Mouse (Mus musculus) forebrain, embryonic 14.5 days (tissue): Measurements from ENCODE around the gene Elmod3. TPM values are rescaled to one million over a fixed set of nuclear protein-coding genes. Genes with fewer than 3 reads are reported as not detected.

Experiments used
- ATAC-seq: fragments of 200-750 bp; cut with Nextera tagmentation; 2 replicates; pipeline ENCODE4 v1.8.0; 2017; ENCODE audit warnings: mild to moderate bottlenecking, moderate library complexity
- DNase-seq: peaks from one replicate; pipeline ENCODE4 v3.0.0-alpha.2; 2015; ENCODE audit warnings: low spot score
- H3K27ac ChIP-seq: fragments of 300-500 bp; sonication (generic); 2 replicates; pipeline ENCODE4 v1.5.1; 2014; ENCODE audit warnings: low read depth, mild to moderate bottlenecking, control low read depth, low read length, moderate library complexity
- H3K27me3 ChIP-seq: fragments of 300-500 bp; sonication (generic); replicated peaks from 2 replicates; pipeline ENCODE4 v1.6.1; 2014; ENCODE audit warnings: low read length, control low read depth, mixed read lengths; ENCODE audit not compliant: control insufficient read depth, insufficient read depth
- H3K36me3 ChIP-seq: fragments of 300-500 bp; sonication (generic); 2 replicates; pipeline ENCODE4 v1.6.1; 2014; ENCODE audit warnings: low read length, control low read depth; ENCODE audit not compliant: control insufficient read depth, insufficient read depth
- H3K4me1 ChIP-seq: fragments of 300-500 bp; sonication (generic); 2 replicates; pipeline ENCODE4 v1.6.1; 2014; ENCODE audit warnings: antibody characterized with exemption, low read length, control low read depth; ENCODE audit not compliant: control insufficient read depth, insufficient read depth
- H3K4me2 ChIP-seq: fragments of 300-500 bp; sonication (generic); 2 replicates; pipeline ENCODE4 v1.6.1; 2014; ENCODE audit warnings: mild to moderate bottlenecking, control low read depth, low read length
- H3K4me3 ChIP-seq: fragments of 300-500 bp; sonication (generic); 2 replicates; pipeline ENCODE4 v1.5.1; 2014; ENCODE audit warnings: low read depth, low read length, control low read depth
- H3K9ac ChIP-seq: fragments of 300-500 bp; sonication (generic); 2 replicates; pipeline ENCODE4 v1.6.1; 2014; ENCODE audit warnings: mild to moderate bottlenecking, low read length, control low read depth, moderate library complexity
- H3K9me3 ChIP-seq: fragments of 300-500 bp; sonication (generic); replicated peaks from 2 replicates; pipeline ENCODE4 v1.6.1; 2016; ENCODE audit warnings: low read length, control low read depth, mixed read lengths; ENCODE audit not compliant: control insufficient read depth
- whole genome bisulfite sequencing: fragments of 180-500 bp; shearing (Covaris S2); extraction: QIAGEN DNeasy Blood & Tissue Kit; methylation state at CpG from one replicate; pipeline ENCODE4 v1.1.7; 2014; 5-methylcytosine and 5-hydroxymethylcytosine counted together
- polyA plus RNA-seq: library from polyadenylated mRNA; unstranded; fragments of >200 nt; fragmentation: Nextera tagmentation; extraction: Ambion mirVana; gene quantifications from 2 replicates; pipeline ENCODE4 v1.2.1, GENCODE M21; 2014

The Elmod3 gene
- polyA plus RNA-seq, 1 experiment from 2014 or later: 19.2 TPM

GRCm38 (mm10) chr6:72601732-72602131, 3.5 kb upstream of the Elmod3 start:
- peaks cover 6% of the 10 kb centered on the region; the same call in 1 of the 2 replicates for H3K4me1 ChIP-seq
- ATAC-seq (no peak), DNase-seq (peak; percentile 76)
- H3K9me3 ChIP-seq: no peaks in the 10 kb centered on the region
- no peak overlapping the region for H3K27ac ChIP-seq
- H3K4me3 ChIP-seq: no peak overlapping the region
- H3K9ac ChIP-seq: no peak overlapping the region
- WGBS: 72% methylated on average over 1 of the region's 1 CpGs
- H3K4me2 ChIP-seq: no peak overlapping the region
- peaks cover 29% of the 10 kb centered on the region for H3K36me3 ChIP-seq
- no peaks in the 10 kb centered on the region for H3K27me3 ChIP-seq

- peaks cover 20% of the 10 kb centered on the region for H3K36me3 ChIP-seq
- DNase-seq: no peak
- no peak for ATAC-seq
- H3K27ac ChIP-seq: no peak overlapping the region
- H3K4me3 ChIP-seq: no peak overlapping the region
- no peaks in the 10 kb centered on the region for H3K9me3 ChIP-seq
- H3K4me2 ChIP-seq: no peak overlapping the region
- H3K27me3 ChIP-seq: no peaks in the 10 kb centered on the region
- peaks cover 6% of the 10 kb centered on the region; the same call in 1 of the 2 replicates for H3K4me1 ChIP-seq
- WGBS: 87% methylated on average over 12 of the region's 12 CpGs
- H3K9ac ChIP-seq: no peak overlapping the region
These were observed 2.6 kb upstream of the Elmod3 start for GRCm38 (mm10) chr6:72600771-72601170.

GRCm38 (mm10) chr6:72600216-72600615, 2.0 kb upstream of the Elmod3 start:
- H3K4me2 ChIP-seq: no peak overlapping the region
- no peak for ATAC-seq
- no peaks in the 10 kb centered on the region for H3K9me3 ChIP-seq
- no peak overlapping the region for H3K9ac ChIP-seq
- no peaks in the 10 kb centered on the region for H3K27me3 ChIP-seq
- peaks cover 6% of the 10 kb centered on the region; the same call in 1 of the 2 replicates for H3K4me1 ChIP-seq
- H3K4me3 ChIP-seq: no peak overlapping the region
- no peak overlapping the region for H3K27ac ChIP-seq
- no peak for DNase-seq
- H3K36me3 ChIP-seq: peaks cover 15% of the 10 kb centered on the region
- 77% methylated on average over 6 of the region's 6 CpGs for WGBS

DNA sequence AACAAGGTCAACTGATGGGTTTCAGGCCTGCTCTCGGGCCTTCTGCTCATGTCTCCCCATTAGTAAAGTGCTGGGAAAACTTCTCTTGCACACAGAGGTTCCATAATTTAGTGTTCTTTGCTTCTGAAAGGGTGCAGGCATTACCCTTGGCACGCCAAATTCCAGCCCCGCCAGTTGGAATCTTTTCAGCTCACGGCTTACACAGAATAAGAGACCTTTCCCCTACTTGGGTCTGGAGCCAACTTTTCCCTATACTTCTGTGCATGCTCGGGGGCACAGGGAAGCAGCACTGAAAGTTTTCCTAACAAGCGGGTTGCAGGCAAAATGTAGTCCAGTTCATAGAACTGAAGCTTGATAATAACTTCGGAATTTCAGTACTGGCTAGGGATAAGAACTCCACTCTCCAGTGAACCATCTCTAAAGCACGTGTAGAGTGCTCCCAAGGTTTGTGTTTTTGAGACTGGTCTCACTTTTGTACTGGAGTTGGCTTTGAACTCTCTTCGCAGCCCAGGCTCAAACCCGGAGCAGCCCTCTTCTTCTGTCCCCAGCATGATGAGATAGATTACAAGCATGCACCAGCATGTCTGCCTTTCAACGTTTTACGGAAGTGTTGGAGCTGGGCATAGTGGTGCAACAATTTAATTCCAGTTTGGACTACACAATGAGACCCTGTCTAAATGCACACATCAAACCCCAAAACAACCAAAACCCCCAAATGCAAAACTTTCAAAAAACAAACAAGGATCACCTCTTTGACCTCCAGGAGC, 761 bp upstream of the Elmod3 start:
- Histone ChIP-seq H3K4me1 (peaks cover 6% of the 10 kb centered on the region; the same call in 1 of the 2 replicates), H3K27me3 (no peaks in the 10 kb centered on the region), H3K9ac (peak overlapping the region; percentile 68), H3K4me2 (peak overlapping the region; percentile 56), H3K4me3 (peak overlapping the region; percentile 48), H3K27ac (0 out of 2 replicates have a peak overlapping the region, but pooled peaks have one; percentile 27), H3K9me3 (no peaks in the 10 kb centered on the region), H3K36me3 (peaks cover 2% of the 10 kb centered on the region; the same call in 1 of the 2 replicates)
- 39% methylated on average over 12 of the region's 12 CpGs for WGBS
- DNase-seq (peak; percentile 69), ATAC-seq (peak; percentile 56)

DNA sequence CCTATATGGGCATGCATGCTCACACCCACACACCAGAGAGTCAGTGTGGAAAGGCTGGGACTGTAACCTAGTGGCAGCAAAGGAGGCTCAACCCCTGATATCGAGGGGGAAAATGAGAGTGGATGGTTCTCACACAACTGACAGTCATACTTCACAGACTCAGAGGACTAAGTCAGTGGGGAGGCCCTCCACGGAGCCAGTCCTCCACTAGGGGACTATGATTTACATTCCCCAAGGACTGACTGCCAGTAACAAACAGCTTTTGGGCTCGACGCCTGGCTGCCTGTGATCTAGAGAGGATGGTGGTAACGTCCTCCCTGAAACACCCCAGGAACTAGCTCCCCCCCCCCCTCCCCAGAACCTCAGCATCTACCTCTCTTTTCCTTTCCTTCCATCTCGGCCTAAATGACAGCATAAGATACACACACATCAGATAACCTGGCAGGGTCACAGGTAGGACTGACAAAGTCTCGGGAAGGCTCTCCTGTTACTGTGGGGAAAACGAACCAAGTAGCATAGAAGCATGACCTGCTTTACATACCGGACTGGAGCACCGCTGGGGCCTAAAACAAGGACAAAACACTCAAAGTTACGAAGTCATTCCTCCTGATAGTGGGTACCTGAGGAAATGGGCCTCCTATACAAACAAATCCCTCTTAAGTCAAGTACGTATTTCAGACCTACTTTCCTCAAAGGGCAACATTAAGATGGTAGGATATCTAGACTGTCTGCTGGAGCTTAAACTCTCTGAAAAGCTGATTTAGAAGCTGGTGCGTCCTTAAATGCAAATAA, 934 bp downstream of the Elmod3 start:
- Histone ChIP-seq H3K4me1 (peaks cover 6% of the 10 kb centered on the region; the same call in 1 of the 2 replicates), H3K27me3 (no peaks in the 10 kb centered on the region), H3K9me3 (no peaks in the 10 kb centered on the region), H3K9ac (peak overlapping the region; percentile 68), H3K4me2 (peak overlapping the region; percentile 56), H3K36me3 (no peaks in the 10 kb centered on the region), H3K27ac (no peak overlapping the region), H3K4me3 (peak overlapping the region; percentile 48)
- WGBS: 53% methylated on average over 13 of the region's 13 CpGs
- ATAC-seq: no peak
- no peak for DNase-seq

DNA sequence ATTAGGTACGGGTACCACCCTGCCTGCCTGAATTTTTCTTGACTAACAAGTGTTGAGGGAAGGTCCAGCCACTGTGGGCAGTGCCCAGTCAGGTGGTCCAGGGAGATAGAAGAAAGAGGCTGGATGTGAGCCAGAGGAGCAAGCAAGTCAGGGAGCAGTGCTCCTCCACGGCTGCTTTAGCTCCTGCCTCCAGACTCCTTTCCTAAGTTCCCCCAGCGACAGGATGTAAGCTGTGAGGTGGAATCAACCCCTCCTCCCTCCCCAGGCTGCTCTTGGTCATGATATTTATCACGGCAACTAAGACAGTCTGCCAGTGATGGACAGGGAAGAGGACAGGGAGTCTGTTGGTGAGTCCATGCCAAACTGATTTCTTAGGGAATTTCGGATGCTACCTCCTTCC, 4.3 kb downstream of the Elmod3 start:
- Histone ChIP-seq H3K4me3 (no peak overlapping the region), H3K4me1 (peaks cover 5% of the 10 kb centered on the region; the same call in 1 of the 2 replicates), H3K27ac (no peak overlapping the region), H3K4me2 (no peak overlapping the region), H3K9ac (no peak overlapping the region), H3K9me3 (no peaks in the 10 kb centered on the region), H3K36me3 (no peaks in the 10 kb centered on the region), H3K27me3 (no peaks in the 10 kb centered on the region)
- no peak for DNase-seq
- ATAC-seq: no peak
- 74% methylated on average over 5 of the region's 5 CpGs for WGBS

DNA sequence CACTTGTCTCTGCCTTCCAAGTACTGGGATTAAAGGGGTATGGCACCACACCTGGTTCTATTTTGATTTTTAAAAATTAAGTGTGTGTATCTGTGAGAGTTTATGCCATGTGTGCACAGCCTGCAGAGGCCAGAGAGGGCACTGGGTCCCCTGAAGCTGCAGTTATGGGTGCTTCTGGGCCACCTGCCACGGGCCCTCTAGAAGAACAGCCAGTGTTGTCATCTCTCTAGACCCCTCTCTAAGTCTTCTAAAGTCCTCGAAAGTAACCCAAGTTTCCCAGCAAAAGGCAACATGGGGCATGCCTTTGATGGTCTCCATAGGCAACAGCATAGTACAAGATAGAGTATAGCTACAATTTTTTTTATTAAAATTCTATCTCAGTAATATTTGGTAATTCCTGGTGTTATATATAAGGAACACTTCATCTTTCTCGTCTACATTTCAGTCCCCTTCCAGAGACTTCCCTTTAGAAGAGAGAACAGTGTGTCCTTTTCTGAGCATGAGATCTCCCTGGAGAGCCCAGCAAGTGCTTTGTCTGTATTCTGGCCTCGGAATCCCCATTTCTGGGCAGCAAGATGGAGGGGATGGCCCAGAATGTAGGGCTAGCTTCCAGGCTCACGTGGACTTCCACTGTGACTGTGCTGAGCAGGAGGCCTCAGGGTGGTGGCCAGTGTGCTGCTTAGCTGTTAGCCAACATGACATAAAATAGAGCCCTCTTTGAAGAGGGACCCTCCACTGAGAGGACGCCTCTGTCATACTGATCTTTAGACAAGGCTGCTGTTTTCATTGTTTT, 5.0 kb downstream of the Elmod3 start:
- Histone ChIP-seq H3K4me2 (no peak overlapping the region), H3K9ac (no peak overlapping the region), H3K27me3 (no peaks in the 10 kb centered on the region), H3K4me1 (0 out of 2 replicates have a peak, but pooled peaks cover 3% of the 10 kb centered on the region), H3K4me3 (no peak overlapping the region), H3K36me3 (no peaks in the 10 kb centered on the region), H3K27ac (no peak overlapping the region), H3K9me3 (no peaks in the 10 kb centered on the region)
- no peak for ATAC-seq
- no peak for DNase-seq
- 88% methylated on average over 6 of the region's 6 CpGs for WGBS

DNA sequence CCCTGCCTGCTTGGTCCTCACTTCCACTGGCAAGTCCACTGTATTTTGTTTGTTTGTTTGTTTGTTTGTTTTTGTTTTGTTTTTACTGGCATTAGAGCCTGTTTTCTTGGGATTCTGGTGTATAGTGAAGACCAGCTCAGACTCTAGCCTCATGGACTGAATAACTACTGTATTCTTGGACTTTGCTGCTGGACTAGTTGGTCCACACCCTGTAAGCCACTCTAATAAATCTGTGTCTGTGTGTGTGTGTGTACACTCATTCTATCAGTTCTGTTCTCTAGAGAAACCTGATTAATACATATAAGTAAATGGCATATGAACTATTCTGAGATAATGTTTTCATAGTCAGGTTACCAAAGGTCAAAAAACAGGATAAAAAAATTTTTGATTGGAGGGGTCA, 8.1 kb downstream of the Elmod3 start:
- Histone ChIP-seq H3K4me3 (no peak overlapping the region), H3K36me3 (no peaks in the 10 kb centered on the region), H3K4me1 (no peaks in the 10 kb centered on the region), H3K9me3 (no peaks in the 10 kb centered on the region), H3K27ac (no peak overlapping the region), H3K4me2 (no peak overlapping the region), H3K27me3 (no peaks in the 10 kb centered on the region), H3K9ac (no peak overlapping the region)
- ATAC-seq (no peak), DNase-seq (no peak)
